Mouse (Mus musculus) spleen, adult 2 months (tissue): ENCODE measurements around the gene Cd209a. TPM values are rescaled to one million over a fixed set of nuclear protein-coding genes. Genes with fewer than 3 reads are reported as not detected.
"Not testable (repeated sequence)": the region's sequence is repeated elsewhere in the genome, so short reads cannot be mapped to it uniquely, and the experiment has no call there.

ENCODE experiments used
- DNase-seq, 2 experiments: peaks; one replicate each; pipeline versions ENCODE4 v3.0.0 to v3.0.0-alpha.2; 2012 to 2021; ENCODE audit warnings: low spot score in 2 of 2, low read depth in 1 of 2
- H3K27ac ChIP-seq: fragments of 200-500 bp; 2 replicates; pipeline ENCODE4 v1.5.1; 2012; ENCODE audit warnings: low read length, inconsistent platforms; ENCODE audit not compliant: insufficient read depth
- H3K27me3 ChIP-seq: fragments of 200-500 bp; 2 replicates; pipeline ENCODE4 v1.6.1; 2012; ENCODE audit warnings: mild to moderate bottlenecking, moderate library complexity, low read length, inconsistent platforms; ENCODE audit not compliant: control insufficient read depth, insufficient read depth
- H3K36me3 ChIP-seq: fragments of 200-500 bp; 2 replicates; pipeline ENCODE4 v1.6.1; 2012; ENCODE audit warnings: mild to moderate bottlenecking, low read length, inconsistent platforms; ENCODE audit not compliant: control insufficient read depth, insufficient read depth
- H3K4me1 ChIP-seq: fragments of 200-500 bp; 2 replicates; pipeline ENCODE4 v1.6.1; 2011; ENCODE audit warnings: inconsistent platforms; ENCODE audit not compliant: control insufficient read depth, insufficient read depth, insufficient read length
- H3K4me3 ChIP-seq: fragments of 200-500 bp; 2 replicates; pipeline ENCODE4 v1.5.1; 2011; ENCODE audit warnings: mild to moderate bottlenecking, inconsistent platforms; ENCODE audit not compliant: insufficient read depth, insufficient read length; ENCODE audit errors: extremely low read depth
- CTCF ChIP-seq: fragments of 200-500 bp; IDR thresholded peaks from 2 replicates; pipeline ENCODE4 v1.5.1; 2011; ENCODE audit warnings: mild to moderate bottlenecking, inconsistent platforms; ENCODE audit not compliant: insufficient read depth, insufficient read length, insufficient replicate concordance; ENCODE audit errors: extremely low read depth
- POLR2A ChIP-seq: fragments of 200-500 bp; IDR thresholded peaks from 2 replicates; pipeline ENCODE4 v1.6.1; 2011; ENCODE audit warnings: low read depth, low read length, inconsistent platforms
- WGBS: fragments of 180-500 bp; shearing (Covaris S2); methylation state at CpG from one replicate; pipeline ENCODE4 v1.1.7; 2018; 5-methylcytosine and 5-hydroxymethylcytosine counted together
- polyA plus RNA-seq: library from polyadenylated mRNA; depleted of rRNA; stranded (reverse); fragments of >200 nt; gene quantifications from 2 replicates; pipeline ENCODE4 v1.2.3, GENCODE M21; 2012; rRNA removed

Cd209a gene
- 0.77 and 0.93 TPM in 2 replicates for polyA plus RNA-seq

DNA sequence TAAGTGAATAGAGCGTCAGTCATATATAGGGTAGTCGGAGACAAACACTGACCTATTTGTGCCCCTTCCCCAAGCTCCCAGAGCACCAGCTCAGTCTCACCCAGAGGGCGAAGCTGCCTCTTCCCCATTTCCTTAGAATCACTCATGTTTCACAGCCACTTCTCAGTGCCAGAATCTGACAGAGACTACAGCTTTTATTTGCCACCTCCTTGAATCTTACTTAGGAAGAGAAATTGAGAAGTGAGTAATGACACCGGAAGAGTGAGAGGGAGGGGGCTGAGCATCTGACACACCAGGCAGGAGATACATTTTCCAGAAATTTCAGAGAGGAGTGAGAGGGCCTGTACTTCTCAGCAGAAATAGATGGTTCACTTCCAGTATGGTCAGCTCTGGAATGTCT lies at the start of gene Cd209a:
Gene Cd209a (minus strand): TSS at position 224 of the 400 bp plus-strand sequence.
- H3K27ac ChIP-seq, result no peak within 1 kb of the TSS
- no peaks in the 10 kb centered on the region for H3K27me3 ChIP-seq
- WGBS, result 70% methylated on average over 4 of the region's 4 CpGs
- no peaks in the 10 kb centered on the region for H3K36me3 ChIP-seq
- H3K4me1 ChIP-seq, result no peaks in the 10 kb centered on the region; the same call in 1 of the 2 replicates
- H3K4me3 ChIP-seq, result no peak within 1 kb of the TSS
- DNase-seq, result no peak
- TF ChIP-seq CTCF, result no peak
- no peak for TF ChIP-seq POLR2A

GRCm38 (mm10) chr8:3768641-3769040 lies 19.9 kb upstream of the Cd209a start:
- not testable (repeated sequence) for H3K36me3 ChIP-seq, DNase-seq, H3K4me1 ChIP-seq, H3K27me3 ChIP-seq, H3K4me3 ChIP-seq, H3K27ac ChIP-seq
- 88% methylated on average over 5 of the region's 5 CpGs for WGBS

- 80% methylated on average over 18 of the region's 18 CpGs for WGBS
- no peaks in the 10 kb centered on the region for H3K4me1 ChIP-seq
- DNase-seq, result peak; percentile 46 to 91
- no peak overlapping the region for H3K27ac ChIP-seq
- H3K36me3 ChIP-seq, result no peaks in the 10 kb centered on the region
- no peak for TF ChIP-seq POLR2A
- TF ChIP-seq CTCF, result no peak
- H3K27me3 ChIP-seq, result no peaks in the 10 kb centered on the region
- no peak overlapping the region for H3K4me3 ChIP-seq
Measured at GRCm38 (mm10) chr8:3754261-3754850, 5.6 kb upstream of the Cd209a start.

DNA sequence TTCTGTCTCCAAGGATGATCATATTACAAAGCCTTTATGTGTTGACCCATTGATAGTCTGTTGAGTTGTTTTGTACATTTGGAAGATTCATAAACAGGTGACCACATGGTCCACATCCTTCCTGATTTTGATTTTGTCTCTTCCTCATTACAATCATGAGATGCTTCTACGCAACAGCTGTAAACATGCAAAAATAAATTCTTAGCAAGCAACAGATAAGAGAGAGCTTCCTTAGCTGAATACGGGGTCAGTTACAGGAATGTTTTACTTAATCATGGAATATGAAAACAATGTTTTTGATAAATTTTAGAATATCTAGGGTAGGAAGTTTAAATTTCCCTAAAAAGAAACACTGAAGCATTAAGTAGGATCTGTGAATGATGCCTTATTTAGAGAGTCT lies 11.8 kb downstream of the Cd209a start:
- WGBS, result 80% methylated on average over 2 of the region's 2 CpGs
- no peaks in the 10 kb centered on the region for H3K27me3 ChIP-seq
- no peak overlapping the region for H3K4me3 ChIP-seq
- no peak overlapping the region for H3K27ac ChIP-seq
- no peak for DNase-seq
- H3K4me1 ChIP-seq, result peaks cover 2% of the 10 kb centered on the region; the same call in 1 of the 2 replicates
- no peak for TF ChIP-seq CTCF
- no peak for TF ChIP-seq POLR2A
- no peaks in the 10 kb centered on the region for H3K36me3 ChIP-seq

GRCm38 (mm10) chr8:3735599-3735998 lies 13.2 kb downstream of the Cd209a start:
- no peaks in the 10 kb centered on the region for H3K36me3 ChIP-seq
- no peak for DNase-seq
- H3K4me1 ChIP-seq, result peaks cover 2% of the 10 kb centered on the region; the same call in 1 of the 2 replicates
- TF ChIP-seq POLR2A, result no peak
- TF ChIP-seq CTCF, result no peak
- no peak overlapping the region for H3K4me3 ChIP-seq
- no peaks in the 10 kb centered on the region for H3K27me3 ChIP-seq
- 92% methylated on average over 2 of the region's 2 CpGs for WGBS
- H3K27ac ChIP-seq, result no peak overlapping the region

DNA sequence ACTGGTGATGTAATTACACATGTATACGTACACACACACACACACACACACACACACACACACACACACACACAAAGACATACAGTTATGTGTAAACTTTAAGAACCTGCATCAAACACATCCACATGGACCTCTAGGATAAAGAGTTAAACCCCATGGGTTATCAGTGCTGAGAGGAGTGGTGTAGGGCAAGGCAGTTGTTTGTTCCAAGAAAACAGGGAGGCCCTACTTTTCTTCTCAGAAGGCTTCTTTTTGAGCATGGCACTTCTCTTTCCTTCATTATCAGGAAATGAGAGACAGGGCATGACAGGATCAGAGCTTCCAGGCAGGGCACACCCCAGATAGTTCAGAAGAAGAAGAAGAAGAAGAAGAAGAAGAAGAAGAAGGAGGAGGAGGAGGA lies 14.7 kb downstream of the Cd209a start:
- Histone ChIP-seq H3K4me3 (no peak overlapping the region), H3K27me3 (no peaks in the 10 kb centered on the region), H3K27ac (no peak overlapping the region), H3K36me3 (no peaks in the 10 kb centered on the region), H3K4me1 (peaks cover 2% of the 10 kb centered on the region; the same call in 1 of the 2 replicates)
- 71% methylated on average over 1 of the region's 1 CpGs for WGBS
- TF ChIP-seq POLR2A (no peak), CTCF (no peak)
- no peak for DNase-seq

- no peaks in the 10 kb centered on the region for H3K4me1 ChIP-seq
- no peak for DNase-seq
- no peak for TF ChIP-seq CTCF
- TF ChIP-seq POLR2A, result no peak
- no peaks in the 10 kb centered on the region for H3K27me3 ChIP-seq
- no peak overlapping the region for H3K4me3 ChIP-seq
- no peak overlapping the region for H3K27ac ChIP-seq
- no peaks in the 10 kb centered on the region for H3K36me3 ChIP-seq
- WGBS, result 55% methylated on average over 1 of the region's 1 CpGs
Measured at GRCm38 (mm10) chr8:3721041-3721440, 27.7 kb downstream of the Cd209a start.
